Mouse (Mus musculus): Measurements from ENCODE around the gene Stac3. TPM values are rescaled to one million over a fixed set of nuclear protein-coding genes. Genes with fewer than 3 reads are reported as not detected.

Gene Stac3
- polyA plus RNA-seq, 1 experiment from 2014 or later: 0.32 TPM

DNA sequence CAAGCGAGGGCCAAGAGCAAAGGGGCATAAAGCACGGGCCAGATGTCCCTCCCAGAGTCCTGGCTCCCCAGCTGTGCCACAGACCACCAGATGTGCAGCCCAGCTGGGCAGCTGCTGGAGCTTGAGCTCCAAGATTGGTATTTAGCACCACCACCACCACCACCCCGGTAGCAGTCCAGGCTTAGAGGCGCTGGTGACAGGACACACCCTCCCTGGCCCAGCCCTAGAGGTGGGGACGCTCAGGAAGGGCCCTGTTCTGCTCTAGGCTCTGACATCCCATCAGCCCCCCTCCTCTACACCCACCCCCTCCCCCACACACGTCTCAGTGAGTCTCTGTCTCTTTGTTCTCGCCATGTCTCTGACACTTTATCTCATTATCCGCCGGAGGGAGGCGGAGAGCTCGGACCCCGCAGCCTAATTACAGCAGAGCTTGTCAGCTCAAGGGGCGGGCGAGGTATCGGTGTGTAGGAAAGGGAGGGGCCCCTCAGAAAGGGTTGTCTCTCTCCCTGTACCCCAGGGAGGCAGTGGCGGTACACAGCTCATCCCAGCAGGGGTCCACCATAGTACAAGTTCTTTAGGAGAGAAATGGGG, 12.1 kb downstream of the Stac3 start:
- peaks cover 64% of the 10 kb centered on the region for H3K27me3 ChIP-seq (replicated peaks; ENCODE audit: control insufficient read depth, insufficient read depth, low read length)
- peaks cover 8% of the 10 kb centered on the region for H3K36me3 ChIP-seq (ENCODE audit: control insufficient read depth, insufficient read depth, low read length)
- H3K9ac ChIP-seq (ENCODE audit: low read depth, low read length): peak overlapping the region; percentile 58
- H3K9me3 ChIP-seq (ENCODE audit: control insufficient read depth, low read length): no peaks in the 10 kb centered on the region
- WGBS: 5% methylated on average over 16 of the region's 16 CpGs
- peak overlapping the region; percentile 36 for H3K4me3 ChIP-seq (ENCODE audit: low read length)
- H3K4me2 ChIP-seq (ENCODE audit: low read depth, low read length): peak overlapping the region; percentile 79
- no peak overlapping the region for H3K27ac ChIP-seq (ENCODE audit: low read length)
- ATAC-seq: peak; percentile 23; the same call in 1 of the 2 replicates
- peaks cover 72% of the 10 kb centered on the region for H3K4me1 ChIP-seq (ENCODE audit: control insufficient read depth, insufficient read depth, low read length)

DNA sequence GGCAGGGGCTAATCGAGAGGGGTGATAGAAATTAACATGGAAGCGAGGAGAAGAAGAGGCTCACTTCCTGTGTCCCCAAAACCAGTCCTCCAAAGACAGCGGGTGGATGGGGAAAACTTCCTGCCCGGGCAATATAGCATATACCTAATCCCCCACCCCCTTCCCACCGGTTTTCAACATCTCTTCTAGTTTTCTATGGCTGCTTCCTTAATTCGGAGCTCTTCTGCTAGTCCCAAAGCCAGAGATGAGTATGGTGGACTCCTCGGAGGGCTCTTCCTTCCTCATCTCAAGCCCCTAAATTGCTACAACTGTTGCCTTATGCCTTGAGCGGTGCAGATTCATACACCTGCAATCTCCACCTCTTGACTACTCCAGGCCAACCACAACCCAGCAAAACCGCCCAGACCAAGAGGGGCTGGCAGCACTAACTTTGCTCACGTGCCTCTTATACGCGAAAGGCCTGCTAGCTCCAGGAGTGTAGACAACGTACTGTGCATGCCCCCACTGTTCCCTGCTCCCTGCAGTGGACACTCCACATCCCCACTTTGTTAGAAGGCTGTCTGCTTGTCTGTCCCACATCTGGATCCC, 12.7 kb downstream of the Stac3 start:
- H3K9ac ChIP-seq (ENCODE audit: low read depth, low read length): 0 out of 2 replicates have a peak overlapping the region, but pooled peaks have one; percentile 48
- H3K27me3 ChIP-seq (replicated peaks; ENCODE audit: control insufficient read depth, insufficient read depth, low read length): peaks cover 58% of the 10 kb centered on the region
- H3K9me3 ChIP-seq (ENCODE audit: control insufficient read depth, low read length): no peaks in the 10 kb centered on the region
- ATAC-seq: no peak
- no peak overlapping the region for H3K27ac ChIP-seq (ENCODE audit: low read length)
- H3K4me1 ChIP-seq (ENCODE audit: control insufficient read depth, insufficient read depth, low read length): peaks cover 66% of the 10 kb centered on the region
- WGBS: 22% methylated on average over 13 of the region's 13 CpGs
- no peak overlapping the region for H3K4me3 ChIP-seq (ENCODE audit: low read length)
- H3K36me3 ChIP-seq (ENCODE audit: control insufficient read depth, insufficient read depth, low read length): peaks cover 13% of the 10 kb centered on the region
- H3K4me2 ChIP-seq (ENCODE audit: low read depth, low read length): 0 out of 2 replicates have a peak overlapping the region, but pooled peaks have one; percentile 41

DNA sequence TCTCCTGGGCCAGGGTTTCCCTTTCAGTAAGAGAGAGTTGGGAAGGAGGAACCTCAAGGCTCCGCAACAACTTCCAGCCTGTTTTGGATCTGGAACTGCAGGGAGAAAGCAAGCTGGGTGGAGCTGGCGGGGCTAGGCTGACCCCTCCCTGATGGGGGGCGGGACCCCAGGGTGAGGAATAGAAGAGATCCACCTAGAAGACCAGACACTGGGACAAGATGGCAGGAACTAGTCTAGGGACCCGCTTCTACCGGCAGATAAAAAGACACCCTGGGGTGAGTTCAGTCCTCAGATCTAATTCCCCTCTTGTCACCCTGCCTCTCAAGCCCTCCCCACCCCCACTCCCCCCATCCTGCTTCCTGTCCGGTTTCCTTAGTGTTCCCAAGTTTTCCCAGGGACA, 13.3 kb downstream of the Stac3 start, which contains the start of gene Ndufa4l2:
Gene Ndufa4l2 (plus strand): TSS at position 204 of the 400 bp plus-strand sequence.
- H3K27ac ChIP-seq (ENCODE audit: low read length): peak within 1 kb of the TSS; percentile 83; the same call in 1 of the 2 replicates
- H3K4me3 ChIP-seq (ENCODE audit: low read length): peak within 1 kb of the TSS; percentile 18
- H3K27me3 ChIP-seq (replicated peaks; ENCODE audit: control insufficient read depth, insufficient read depth, low read length): peaks cover 53% of the 10 kb centered on the region
- H3K4me1 ChIP-seq (ENCODE audit: control insufficient read depth, insufficient read depth, low read length): peaks cover 61% of the 10 kb centered on the region
- peak within 1 kb of the TSS; percentile 48; the same call in 1 of the 2 replicates for H3K9ac ChIP-seq (ENCODE audit: low read depth, low read length)
- peak within 1 kb of the TSS; percentile 79 for H3K4me2 ChIP-seq (ENCODE audit: low read depth, low read length)
- 14% methylated on average over 6 of the region's 6 CpGs for WGBS
- H3K36me3 ChIP-seq (ENCODE audit: control insufficient read depth, insufficient read depth, low read length): peaks cover 18% of the 10 kb centered on the region
- ATAC-seq: no peak
- H3K9me3 ChIP-seq (ENCODE audit: control insufficient read depth, low read length): no peaks in the 10 kb centered on the region

DNA sequence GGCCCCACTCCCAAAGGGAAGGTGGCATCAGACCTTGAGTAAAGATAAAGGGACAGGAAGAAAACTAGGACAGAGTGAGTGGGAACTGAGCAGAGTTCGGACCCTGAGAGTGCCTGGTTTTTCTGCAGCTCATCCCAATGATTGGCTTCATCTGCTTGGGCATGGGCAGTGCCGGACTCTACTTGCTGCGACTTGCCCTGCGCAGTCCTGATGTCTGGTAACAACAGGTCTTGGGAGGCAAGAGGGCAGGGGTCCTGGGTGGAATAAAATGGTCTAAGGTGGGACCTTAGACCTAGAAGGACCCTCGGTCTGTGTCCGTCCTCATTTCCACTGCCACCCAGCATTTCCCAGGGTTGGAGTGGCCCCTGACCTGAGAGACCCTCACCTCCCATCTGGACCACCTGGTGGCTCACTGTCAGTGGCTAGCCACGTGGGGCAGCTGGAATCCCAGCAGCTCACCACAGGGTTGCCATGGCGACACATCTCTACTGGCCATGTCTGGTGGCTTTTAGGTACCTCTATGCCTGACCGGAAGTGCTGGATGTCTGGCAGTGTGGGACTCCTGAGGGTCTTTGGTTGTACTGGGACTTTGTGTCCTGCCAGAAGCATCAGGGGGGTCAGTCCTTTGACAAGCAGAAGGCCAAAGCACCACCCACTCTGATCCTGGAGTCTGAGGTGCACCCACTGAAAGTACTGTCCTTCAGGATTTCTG, 13.9 kb downstream of the Stac3 start:
- peak overlapping the region; percentile 41 for H3K4me2 ChIP-seq (ENCODE audit: low read depth, low read length)
- 36% methylated on average over 9 of the region's 9 CpGs for WGBS
- no peaks in the 10 kb centered on the region for H3K9me3 ChIP-seq (ENCODE audit: control insufficient read depth, low read length)
- peak overlapping the region; percentile 48; the same call in 1 of the 2 replicates for H3K9ac ChIP-seq (ENCODE audit: low read depth, low read length)
- ATAC-seq: no peak
- peaks cover 62% of the 10 kb centered on the region for H3K4me1 ChIP-seq (ENCODE audit: control insufficient read depth, insufficient read depth, low read length)
- peak overlapping the region; percentile 83 for H3K27ac ChIP-seq (ENCODE audit: low read length)
- H3K27me3 ChIP-seq (replicated peaks; ENCODE audit: control insufficient read depth, insufficient read depth, low read length): peaks cover 46% of the 10 kb centered on the region
- H3K36me3 ChIP-seq (ENCODE audit: control insufficient read depth, insufficient read depth, low read length): peaks cover 25% of the 10 kb centered on the region
- H3K4me3 ChIP-seq (ENCODE audit: low read length): peak overlapping the region; percentile 18

DNA sequence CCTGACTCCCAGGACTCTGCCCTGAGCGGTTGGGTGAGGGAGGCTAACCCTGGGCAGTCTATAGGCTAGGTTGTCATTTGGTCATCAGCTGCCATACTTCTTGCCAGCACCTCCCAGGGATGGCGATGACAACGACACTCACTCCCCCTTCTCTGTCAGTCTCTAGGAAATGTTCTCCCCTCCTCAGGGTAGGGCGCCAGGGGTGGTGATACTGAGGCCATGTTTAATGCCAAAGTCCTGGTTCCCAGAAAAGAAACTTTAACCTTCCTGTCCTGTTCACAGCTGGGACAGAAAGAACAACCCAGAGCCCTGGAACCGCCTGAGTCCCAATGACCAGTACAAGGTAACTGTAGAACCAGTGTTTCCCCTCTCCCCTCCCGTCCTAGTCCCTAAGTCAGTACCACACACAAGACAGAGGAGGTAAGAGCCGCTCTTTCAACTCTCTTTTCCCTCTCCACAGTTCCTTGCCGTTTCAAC, 14.5 kb downstream of the Stac3 start:
- 26% methylated on average over 8 of the region's 8 CpGs for WGBS
- H3K4me1 ChIP-seq (ENCODE audit: control insufficient read depth, insufficient read depth, low read length): peaks cover 67% of the 10 kb centered on the region
- peak overlapping the region; percentile 48 for H3K9ac ChIP-seq (ENCODE audit: low read depth, low read length)
- no peaks in the 10 kb centered on the region for H3K9me3 ChIP-seq (ENCODE audit: control insufficient read depth, low read length)
- peaks cover 29% of the 10 kb centered on the region for H3K36me3 ChIP-seq (ENCODE audit: control insufficient read depth, insufficient read depth, low read length)
- H3K27ac ChIP-seq (ENCODE audit: low read length): peak overlapping the region; percentile 83
- peak overlapping the region; percentile 18 for H3K4me3 ChIP-seq (ENCODE audit: low read length)
- ATAC-seq: peak; percentile 16
- peak overlapping the region; percentile 41 for H3K4me2 ChIP-seq (ENCODE audit: low read depth, low read length)
- peaks cover 41% of the 10 kb centered on the region for H3K27me3 ChIP-seq (replicated peaks; ENCODE audit: control insufficient read depth, insufficient read depth, low read length)

DNA sequence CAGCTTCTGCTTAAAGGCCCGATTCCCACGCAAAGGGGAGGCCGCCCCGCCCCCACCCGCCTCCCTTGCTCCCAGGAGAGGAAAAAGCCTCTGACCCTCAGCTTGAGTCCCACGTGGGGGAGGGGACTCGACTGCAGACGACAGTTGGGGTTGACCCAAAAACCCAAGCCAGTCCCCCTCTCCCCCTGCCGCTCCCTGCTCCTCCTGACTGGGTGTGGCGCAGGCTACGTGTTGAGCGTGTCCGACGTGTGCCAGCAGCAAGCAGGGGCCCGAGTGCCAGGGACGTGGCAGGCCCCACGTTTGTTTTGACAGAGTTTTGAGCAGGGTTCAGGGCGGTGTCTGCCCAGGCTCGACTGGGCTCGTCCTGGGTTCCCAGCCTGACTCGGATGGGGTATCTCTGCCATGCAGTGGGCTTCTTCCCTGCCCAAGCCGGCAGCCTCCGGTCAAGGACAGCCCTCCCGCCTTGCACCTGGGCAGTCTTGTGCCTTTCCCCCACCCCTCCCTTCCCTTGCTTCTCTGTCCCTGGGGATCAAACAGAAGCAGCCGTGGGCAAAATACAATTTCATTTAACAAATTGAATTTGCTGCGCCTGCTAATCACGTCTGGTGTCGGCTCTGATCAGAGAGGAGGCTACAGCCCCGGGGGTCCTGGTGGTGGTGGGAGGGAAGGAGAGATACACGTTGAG, 15.2 kb downstream of the Stac3 start:
- peak overlapping the region; percentile 83 for H3K27ac ChIP-seq (ENCODE audit: low read length)
- 17% methylated on average over 30 of the region's 30 CpGs for WGBS
- peaks cover 67% of the 10 kb centered on the region for H3K4me1 ChIP-seq (ENCODE audit: control insufficient read depth, insufficient read depth, low read length)
- peak overlapping the region; percentile 41 for H3K4me2 ChIP-seq (ENCODE audit: low read depth, low read length)
- peaks cover 29% of the 10 kb centered on the region for H3K36me3 ChIP-seq (ENCODE audit: control insufficient read depth, insufficient read depth, low read length)
- H3K27me3 ChIP-seq (replicated peaks; ENCODE audit: control insufficient read depth, insufficient read depth, low read length): peaks cover 35% of the 10 kb centered on the region
- peak; percentile 64 for ATAC-seq
- peak overlapping the region; percentile 18 for H3K4me3 ChIP-seq (ENCODE audit: low read length)
- H3K9ac ChIP-seq (ENCODE audit: low read depth, low read length): peak overlapping the region; percentile 48
- no peaks in the 10 kb centered on the region for H3K9me3 ChIP-seq (ENCODE audit: control insufficient read depth, low read length)

DNA sequence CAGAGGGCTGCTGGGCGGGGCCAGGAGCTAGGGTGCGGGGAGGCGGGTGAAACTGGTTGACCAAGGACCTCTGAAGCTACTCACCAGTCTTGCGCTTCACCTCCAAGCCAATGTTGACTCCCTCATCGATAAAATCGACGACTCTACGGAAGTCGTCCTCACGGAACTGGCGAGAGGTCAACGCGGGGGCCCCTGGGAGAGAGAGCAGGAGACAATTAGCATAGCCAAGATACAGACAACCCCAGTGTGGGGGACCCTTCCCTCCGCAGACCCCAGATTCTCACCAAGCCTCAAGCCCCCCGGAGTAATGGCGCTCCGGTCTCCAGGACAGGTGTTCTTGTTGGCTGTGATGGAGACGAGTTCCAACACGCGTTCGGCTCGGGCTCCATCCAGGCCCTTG, 16.5 kb downstream of the Stac3 start:
- Histone ChIP-seq H3K36me3 (ENCODE audit: control insufficient read depth, insufficient read depth, low read length) (peaks cover 29% of the 10 kb centered on the region), H3K9ac (ENCODE audit: low read depth, low read length) (no peak overlapping the region), H3K4me3 (ENCODE audit: low read length) (no peak overlapping the region), H3K27ac (ENCODE audit: low read length) (no peak overlapping the region), H3K9me3 (ENCODE audit: control insufficient read depth, low read length) (no peaks in the 10 kb centered on the region), H3K4me2 (ENCODE audit: low read depth, low read length) (no peak overlapping the region), H3K4me1 (ENCODE audit: control insufficient read depth, insufficient read depth, low read length) (peaks cover 59% of the 10 kb centered on the region), H3K27me3 (replicated peaks; ENCODE audit: control insufficient read depth, insufficient read depth, low read length) (peaks cover 25% of the 10 kb centered on the region)
- ATAC-seq: no peak
- WGBS: 92% methylated on average over 22 of the region's 22 CpGs

DNA sequence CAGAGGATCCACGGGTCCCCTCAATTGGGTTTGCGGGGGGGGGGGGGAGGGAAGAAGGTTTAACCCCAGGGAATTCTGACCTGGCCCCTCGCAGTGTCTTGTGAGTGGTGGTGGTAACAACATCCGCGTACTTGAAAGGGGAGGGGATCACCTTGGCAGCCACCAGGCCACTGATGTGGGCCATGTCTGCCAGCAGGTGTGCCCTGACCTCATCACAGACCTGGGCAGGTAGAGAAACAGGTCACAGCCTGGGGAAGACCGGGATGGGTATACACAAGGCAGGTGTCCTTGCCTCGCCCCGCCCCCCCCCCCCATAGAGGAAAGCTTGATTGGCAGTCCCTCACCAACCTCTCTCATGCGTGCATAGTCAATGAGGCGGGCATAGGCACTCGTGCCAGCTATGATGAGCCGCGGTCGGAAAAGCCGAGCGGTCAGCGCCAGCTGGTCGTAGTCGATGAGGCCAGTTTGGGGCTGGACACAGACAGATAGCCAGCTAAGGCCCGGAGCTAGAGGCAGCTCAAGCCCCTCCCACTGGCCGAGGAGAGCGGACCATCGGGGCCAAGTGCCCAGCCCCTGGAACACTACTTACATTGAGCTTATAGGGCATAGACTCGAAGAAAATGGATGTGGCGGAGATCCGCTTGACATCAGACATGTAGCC, 17.7 kb downstream of the Stac3 start:
- H3K9ac ChIP-seq (ENCODE audit: low read depth, low read length): no peak overlapping the region
- H3K9me3 ChIP-seq (ENCODE audit: control insufficient read depth, low read length): no peaks in the 10 kb centered on the region
- peaks cover 20% of the 10 kb centered on the region for H3K27me3 ChIP-seq (replicated peaks; ENCODE audit: control insufficient read depth, insufficient read depth, low read length)
- no peak overlapping the region for H3K27ac ChIP-seq (ENCODE audit: low read length)
- ATAC-seq: no peak
- H3K4me3 ChIP-seq (ENCODE audit: low read length): no peak overlapping the region
- no peak overlapping the region for H3K4me2 ChIP-seq (ENCODE audit: low read depth, low read length)
- H3K36me3 ChIP-seq (ENCODE audit: control insufficient read depth, insufficient read depth, low read length): peaks cover 29% of the 10 kb centered on the region
- peaks cover 48% of the 10 kb centered on the region for H3K4me1 ChIP-seq (ENCODE audit: control insufficient read depth, insufficient read depth, low read length)
- WGBS: 92% methylated on average over 26 of the region's 26 CpGs
